Mouse (Mus musculus) brain, embryonic 14.5 days (tissue): ENCODE data around the gene Fam151a.

Experiments
- CTCF ChIP-seq: fragments of 200-500 bp; IDR thresholded peaks from 2 replicates; pipeline ENCODE4 v1.5.1; 2012; ENCODE audit warnings: inconsistent platforms, mild to moderate bottlenecking, moderate library complexity, borderline replicate concordance; ENCODE audit not compliant: insufficient read depth, insufficient read length; ENCODE audit errors: extremely low read depth
- POLR2A ChIP-seq: fragments of 200-500 bp; IDR thresholded peaks from 2 replicates; pipeline ENCODE4 v1.6.1; 2012; ENCODE audit warnings: mild to moderate bottlenecking, inconsistent platforms, borderline replicate concordance; ENCODE audit not compliant: poor library complexity, insufficient read depth, insufficient read length, severe bottlenecking; ENCODE audit errors: extremely low read depth

DNA sequence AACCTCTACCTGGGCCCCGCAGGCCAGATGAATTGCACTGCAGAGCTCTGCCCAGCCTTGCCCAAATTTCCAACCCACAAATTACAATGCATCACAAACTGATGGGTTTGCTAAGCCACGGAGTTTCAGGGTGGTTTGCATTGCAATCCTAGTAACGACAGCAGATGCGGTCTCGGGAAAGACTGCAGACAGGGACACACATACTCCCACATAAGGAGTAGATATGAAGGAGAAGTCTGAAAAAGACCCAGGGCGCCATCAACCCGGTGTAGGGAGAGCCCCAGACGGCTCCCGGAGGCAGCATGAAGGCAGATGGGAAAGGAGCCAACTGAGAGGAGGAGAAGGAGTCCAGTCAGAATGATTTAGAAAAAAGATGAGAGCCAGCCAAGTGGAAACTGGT lies 56.0 kb downstream of the Fam151a start:
- no peak for TF ChIP-seq CTCF
- no peak for TF ChIP-seq POLR2A
